Mouse (Mus musculus) myocyte (in vitro differentiated cells): Measurements from ENCODE around the gene Slc38a3. TPM values are rescaled to one million over a fixed set of nuclear protein-coding genes. Genes with fewer than 3 reads are reported as not detected.

Experiments
- H3K27me3 ChIP-seq: one replicate; pipeline ENCODE4 v1.6.1; 2011; ENCODE audit not compliant: control insufficient read depth, insufficient read depth, insufficient read length
- H3K36me3 ChIP-seq: one replicate; pipeline ENCODE4 v1.6.1; 2011; ENCODE audit not compliant: control insufficient read depth, insufficient read depth
- H3K4me2 ChIP-seq: one replicate; pipeline ENCODE4 v1.6.1; 2011; ENCODE audit warnings: low read depth, control low read depth
- H3K4me3 ChIP-seq: one replicate; pipeline ENCODE4 v1.5.1; 2011; ENCODE audit warnings: mild to moderate bottlenecking, control low read depth, moderate library complexity
- H3K79me2 ChIP-seq: one replicate; pipeline ENCODE4 v1.6.1; 2011; ENCODE audit not compliant: control insufficient read depth, insufficient read depth
- H3ac ChIP-seq: one replicate; pipeline ENCODE4 v1.6.1; 2011; ENCODE audit not compliant: control insufficient read depth, insufficient read length
- CEBPB ChIP-seq: IDR thresholded peaks from 2 replicates; pipeline ENCODE4 v1.6.1; 2011; ENCODE audit warnings: mild to moderate bottlenecking, moderate library complexity; ENCODE audit not compliant: poor library complexity, insufficient read depth, severe bottlenecking
- E2F4 ChIP-seq: IDR thresholded peaks from one replicate; pipeline ENCODE4 v1.6.1; 2011; ENCODE audit warnings: mild to moderate bottlenecking, control low read depth, moderate library complexity; ENCODE audit not compliant: insufficient read depth
- MAX ChIP-seq: IDR thresholded peaks from one replicate; pipeline ENCODE4 v1.6.1; 2011; ENCODE audit warnings: low read depth, mild to moderate bottlenecking, control low read depth
- MYOD1 ChIP-seq, 3 experiments: IDR thresholded peaks; one replicate each; pipeline ENCODE4 v1.6.1; 2011; ENCODE audit warnings: control low read depth in 2 of 3, low read depth in 2 of 3, mild to moderate bottlenecking in 2 of 3, moderate library complexity in 1 of 3; ENCODE audit not compliant: insufficient read length in 2 of 3, control insufficient read depth in 1 of 3
- MYOG ChIP-seq, 3 experiments: IDR thresholded peaks; one replicate each; pipeline ENCODE4 v1.6.1; 2011; ENCODE audit warnings: control low read depth in 2 of 3, low read depth in 2 of 3, mild to moderate bottlenecking in 2 of 3; ENCODE audit not compliant: insufficient read length in 2 of 3, control insufficient read depth in 1 of 3, insufficient read depth in 1 of 3
- POLR2A ChIP-seq: IDR thresholded peaks from one replicate; pipeline ENCODE4 v1.6.1; 2011; ENCODE audit warnings: low read depth, mild to moderate bottlenecking, control low read depth, moderate library complexity; ENCODE audit not compliant: insufficient read length
- POLR2AphosphoS2 ChIP-seq: IDR thresholded peaks from one replicate; pipeline ENCODE4 v1.6.1; 2011; ENCODE audit warnings: low read depth, control low read depth; ENCODE audit not compliant: insufficient read length
- SRF ChIP-seq: IDR thresholded peaks from one replicate; pipeline ENCODE4 v1.6.1; 2011; ENCODE audit warnings: low read depth; ENCODE audit not compliant: control insufficient read depth, insufficient read length
- TCF12 ChIP-seq: IDR thresholded peaks from one replicate; pipeline ENCODE4 v1.6.1; 2011; ENCODE audit warnings: mild to moderate bottlenecking, control low read depth; ENCODE audit not compliant: poor library complexity, insufficient read depth, severe bottlenecking
- TCF3 ChIP-seq: IDR thresholded peaks from one replicate; pipeline ENCODE4 v1.6.1; 2011; ENCODE audit warnings: low read depth, control low read depth; ENCODE audit not compliant: insufficient read length
- polyA plus RNA-seq: library from polyadenylated mRNA; unstranded; fragments of >200 nt; fragmentation: generic; extraction: Trizol; gene quantifications from one replicate; pipeline ENCODE4 v1.2.1, GENCODE M21; 2012; ENCODE audit warnings: missing spikeins

The Slc38a3 gene
- polyA plus RNA-seq, 1 experiment = 0.06 TPM

GRCm38 (mm10) chr9:107634406-107635278 is 34.7 kb downstream of the Slc38a3 start:
- peak in 1 of 3 experiments; percentile 2 for TF ChIP-seq MYOD1 (IDR thresholded peaks at IDR 0.05; ENCODE audit: control insufficient read depth in 1 of 3, insufficient read length in 2 of 3, low read depth in 2 of 3)
- no peak for TF ChIP-seq MAX
- Histone ChIP-seq H3K36me3 (no peaks in the 10 kb centered on the region), H3ac (peak overlapping the region; percentile 81), H3K27me3 (no peaks in the 10 kb centered on the region), H3K4me2 (peak overlapping the region; percentile 58), H3K79me2 (peaks cover 54% of the 10 kb centered on the region), H3K4me3 (peak overlapping the region; percentile 97)

GRCm38 (mm10) chr9:107633661-107634405 is 35.5 kb downstream of the Slc38a3 start:
- Histone ChIP-seq H3K79me2 (peaks cover 62% of the 10 kb centered on the region), H3ac (peak overlapping the region; percentile 81), H3K36me3 (no peaks in the 10 kb centered on the region), H3K4me2 (peak overlapping the region; percentile 58), H3K4me3 (peak overlapping the region; percentile 97), H3K27me3 (no peaks in the 10 kb centered on the region)
- TF ChIP-seq MAX (no peak), POLR2AphosphoS2 (peak; percentile 44)

GRCm38 (mm10) chr9:107633091-107633660 is 36.2 kb downstream of the Slc38a3 start:
- H3K36me3 ChIP-seq = no peaks in the 10 kb centered on the region
- H3K4me3 ChIP-seq = peak overlapping the region; percentile 97
- peaks cover 68% of the 10 kb centered on the region for H3K79me2 ChIP-seq
- H3K27me3 ChIP-seq = no peaks in the 10 kb centered on the region
- H3K4me2 ChIP-seq = peak overlapping the region; percentile 100
- TF ChIP-seq POLR2A = peak; percentile 97
- TF ChIP-seq TCF3 = no peak
- peak in 1 of 3 experiments; percentile 56 for TF ChIP-seq MYOD1 (IDR thresholded peaks at IDR 0.05; ENCODE audit: control insufficient read depth in 1 of 3, insufficient read length in 2 of 3, low read depth in 2 of 3)
- TF ChIP-seq SRF = no peak
- no peak for TF ChIP-seq TCF12
- TF ChIP-seq CEBPB = no peak
- peak; percentile 96 for TF ChIP-seq POLR2AphosphoS2
- peak in 1 of 3 experiments; percentile 30 for TF ChIP-seq MYOG (IDR thresholded peaks at IDR 0.05; ENCODE audit: control insufficient read depth in 1 of 3, insufficient read depth in 1 of 3, insufficient read length in 2 of 3, low read depth in 2 of 3)
- H3ac ChIP-seq = peak overlapping the region; percentile 81

- H3K79me2 ChIP-seq = peaks cover 72% of the 10 kb centered on the region
- no peaks in the 10 kb centered on the region for H3K36me3 ChIP-seq
- no peaks in the 10 kb centered on the region for H3K27me3 ChIP-seq
- H3ac ChIP-seq = peak overlapping the region; percentile 81
- peak overlapping the region; percentile 100 for H3K4me2 ChIP-seq
- H3K4me3 ChIP-seq = peak overlapping the region; percentile 97
- no peak for TF ChIP-seq SRF
- no peak for TF ChIP-seq TCF3
- no peak for TF ChIP-seq E2F4
- TF ChIP-seq MYOG (IDR thresholded peaks at IDR 0.05; ENCODE audit: control insufficient read depth in 1 of 3, insufficient read depth in 1 of 3, insufficient read length in 2 of 3, low read depth in 2 of 3) = peak in 1 of 3 experiments; percentile 17
- peak in 1 of 3 experiments; percentile 41 for TF ChIP-seq MYOD1 (IDR thresholded peaks at IDR 0.05; ENCODE audit: control insufficient read depth in 1 of 3, insufficient read length in 2 of 3, low read depth in 2 of 3)
- TF ChIP-seq POLR2AphosphoS2 = no peak
Observed at GRCm38 (mm10) chr9:107632478-107632877, 36.9 kb downstream of the Slc38a3 start.

- Histone ChIP-seq H3K4me3 (peak overlapping the region; percentile 97), H3K4me2 (peak overlapping the region; percentile 100), H3K36me3 (no peaks in the 10 kb centered on the region), H3K27me3 (no peaks in the 10 kb centered on the region), H3K79me2 (peaks cover 79% of the 10 kb centered on the region), H3ac (no peak overlapping the region)
- no peak for TF ChIP-seq TCF12
- no peak for TF ChIP-seq MAX
- no peak for TF ChIP-seq MYOD1 (IDR thresholded peaks at IDR 0.05; ENCODE audit: control insufficient read depth in 1 of 3, insufficient read length in 2 of 3, low read depth in 2 of 3)
- no peak for TF ChIP-seq MYOG (IDR thresholded peaks at IDR 0.05; ENCODE audit: control insufficient read depth in 1 of 3, insufficient read depth in 1 of 3, insufficient read length in 2 of 3, low read depth in 2 of 3)
- TF ChIP-seq TCF3 = no peak
- no peak for TF ChIP-seq E2F4
Observed at GRCm38 (mm10) chr9:107631861-107632260, 37.5 kb downstream of the Slc38a3 start.
